Mouse (Mus musculus): Measurements from ENCODE around the gene Dcaf11. TPM values are rescaled to one million over a fixed set of nuclear protein-coding genes. Genes with fewer than 3 reads are reported as not detected.

Gene Dcaf11
- polyA plus RNA-seq, 1 experiment from 2014 or later, result 66.2 TPM

- peaks cover 17% of the 10 kb centered on the region for H3K4me1 ChIP-seq (replicated peaks)
- ATAC-seq (replicated peaks; ENCODE audit: insufficient number of reproducible peaks, insufficient read depth, low FRiP score, low read depth), result no peak
- no peaks in the 10 kb centered on the region for H3K27me3 ChIP-seq
- H3K4me3 ChIP-seq, result no peak overlapping the region
- H3K4me2 ChIP-seq, result no peak overlapping the region
- WGBS, result 26% methylated on average over 5 of the region's 5 CpGs
- H3K9ac ChIP-seq, result no peak overlapping the region
- no peak overlapping the region; the same call in 1 of the 2 replicates for H3K27ac ChIP-seq
- H3K9me3 ChIP-seq (replicated peaks), result no peaks in the 10 kb centered on the region
- H3K36me3 ChIP-seq, result no peaks in the 10 kb centered on the region
These were observed 2.8 kb upstream of the Dcaf11 start for GRCm38 (mm10) chr14:55557003-55557402.

- no peaks in the 10 kb centered on the region for H3K9me3 ChIP-seq (replicated peaks)
- no peak for ATAC-seq (replicated peaks; ENCODE audit: insufficient number of reproducible peaks, insufficient read depth, low FRiP score, low read depth)
- no peaks in the 10 kb centered on the region for H3K36me3 ChIP-seq
- 73% methylated on average over 3 of the region's 3 CpGs for WGBS
- H3K27ac ChIP-seq, result peak overlapping the region; percentile 12; the same call in 1 of the 2 replicates
- peaks cover 21% of the 10 kb centered on the region for H3K4me1 ChIP-seq (replicated peaks)
- H3K4me2 ChIP-seq, result no peak overlapping the region
- H3K9ac ChIP-seq, result no peak overlapping the region
- H3K4me3 ChIP-seq, result no peak overlapping the region
- no peaks in the 10 kb centered on the region for H3K27me3 ChIP-seq
These were observed 2.2 kb upstream of the Dcaf11 start for GRCm38 (mm10) chr14:55557587-55557986.

GRCm38 (mm10) chr14:55558740-55559448, 912 bp upstream of the Dcaf11 start:
- Histone ChIP-seq H3K9ac (no peak overlapping the region), H3K4me2 (peak overlapping the region; percentile 66), H3K27ac (peak overlapping the region; percentile 99), H3K9me3 (replicated peaks) (no peaks in the 10 kb centered on the region), H3K36me3 (peaks cover 6% of the 10 kb centered on the region; the same call in 1 of the 2 replicates), H3K4me1 (replicated peaks) (peaks cover 21% of the 10 kb centered on the region), H3K4me3 (0 out of 2 replicates have a peak overlapping the region, but pooled peaks have one; percentile 73), H3K27me3 (no peaks in the 10 kb centered on the region)
- no peak for ATAC-seq (replicated peaks; ENCODE audit: insufficient number of reproducible peaks, insufficient read depth, low FRiP score, low read depth)
- 53% methylated on average over 6 of the region's 6 CpGs for WGBS

GRCm38 (mm10) chr14:55560202-55561073, 632 bp downstream of the Dcaf11 start, which contains the start of gene A730061H03Rik:
TSS of gene A730061H03Rik (minus strand) at chr14:55560406.
- Histone ChIP-seq H3K9ac (peak within 1 kb of the TSS; percentile 81), H3K9me3 (replicated peaks) (no peaks in the 10 kb centered on the region), H3K27me3 (no peaks in the 10 kb centered on the region), H3K36me3 (peaks cover 20% of the 10 kb centered on the region), H3K4me3 (peak within 1 kb of the TSS; percentile 73), H3K27ac (peak within 1 kb of the TSS; percentile 99), H3K4me1 (replicated peaks) (peaks cover 21% of the 10 kb centered on the region), H3K4me2 (peak within 1 kb of the TSS; percentile 66)
- under 1% methylated on average over 51 of the region's 51 CpGs for WGBS
- ATAC-seq (replicated peaks; ENCODE audit: insufficient number of reproducible peaks, insufficient read depth, low FRiP score, low read depth), result peak; percentile 95

- H3K4me2 ChIP-seq, result no peak overlapping the region
- peaks cover 34% of the 10 kb centered on the region for H3K36me3 ChIP-seq
- no peak overlapping the region for H3K27ac ChIP-seq
- H3K27me3 ChIP-seq, result no peaks in the 10 kb centered on the region
- H3K9ac ChIP-seq, result no peak overlapping the region
- 86% methylated on average over 10 of the region's 10 CpGs for WGBS
- H3K4me3 ChIP-seq, result no peak overlapping the region
- H3K4me1 ChIP-seq (replicated peaks), result peaks cover 21% of the 10 kb centered on the region
- ATAC-seq (replicated peaks; ENCODE audit: insufficient number of reproducible peaks, insufficient read depth, low FRiP score, low read depth), result no peak
- H3K9me3 ChIP-seq (replicated peaks), result no peaks in the 10 kb centered on the region
These were observed 2.1 kb downstream of the Dcaf11 start for GRCm38 (mm10) chr14:55561860-55562259.

GRCm38 (mm10) chr14:55563249-55563648, 3.4 kb downstream of the Dcaf11 start:
- 83% methylated on average over 11 of the region's 11 CpGs for WGBS
- H3K27ac ChIP-seq, result no peak overlapping the region
- peaks cover 17% of the 10 kb centered on the region for H3K4me1 ChIP-seq (replicated peaks)
- no peak overlapping the region for H3K4me3 ChIP-seq
- no peak overlapping the region for H3K9ac ChIP-seq
- no peaks in the 10 kb centered on the region for H3K9me3 ChIP-seq (replicated peaks)
- ATAC-seq (replicated peaks; ENCODE audit: insufficient number of reproducible peaks, insufficient read depth, low FRiP score, low read depth), result no peak
- H3K4me2 ChIP-seq, result no peak overlapping the region
- H3K27me3 ChIP-seq, result no peaks in the 10 kb centered on the region
- H3K36me3 ChIP-seq, result peaks cover 48% of the 10 kb centered on the region

- no peak for ATAC-seq (replicated peaks; ENCODE audit: insufficient number of reproducible peaks, insufficient read depth, low FRiP score, low read depth)
- H3K4me1 ChIP-seq (replicated peaks), result peaks cover 20% of the 10 kb centered on the region
- H3K9ac ChIP-seq, result no peak overlapping the region
- no peaks in the 10 kb centered on the region for H3K27me3 ChIP-seq
- peaks cover 57% of the 10 kb centered on the region for H3K36me3 ChIP-seq
- no peak overlapping the region for H3K27ac ChIP-seq
- H3K4me3 ChIP-seq, result no peak overlapping the region
- 88% methylated on average over 3 of the region's 3 CpGs for WGBS
- H3K4me2 ChIP-seq, result no peak overlapping the region
- H3K9me3 ChIP-seq (replicated peaks), result no peaks in the 10 kb centered on the region
These were observed 5.9 kb downstream of the Dcaf11 start for GRCm38 (mm10) chr14:55565748-55566147.

- 77% methylated on average over 3 of the region's 3 CpGs for WGBS
- H3K4me1 ChIP-seq (replicated peaks), result peaks cover 9% of the 10 kb centered on the region
- H3K4me2 ChIP-seq, result no peak overlapping the region
- no peaks in the 10 kb centered on the region for H3K9me3 ChIP-seq (replicated peaks)
- H3K4me3 ChIP-seq, result no peak overlapping the region
- no peak for ATAC-seq (replicated peaks; ENCODE audit: insufficient number of reproducible peaks, insufficient read depth, low FRiP score, low read depth)
- no peaks in the 10 kb centered on the region for H3K27me3 ChIP-seq
- no peak overlapping the region for H3K9ac ChIP-seq
- H3K27ac ChIP-seq, result no peak overlapping the region
- peaks cover 57% of the 10 kb centered on the region for H3K36me3 ChIP-seq
These were observed 7.7 kb downstream of the Dcaf11 start for GRCm38 (mm10) chr14:55567496-55567895.

GRCm38 (mm10) chr14:55570588-55570987, 10.8 kb downstream of the Dcaf11 start:
- ATAC-seq (replicated peaks; ENCODE audit: insufficient number of reproducible peaks, insufficient read depth, low FRiP score, low read depth), result no peak
- no peaks in the 10 kb centered on the region for H3K9me3 ChIP-seq (replicated peaks)
- H3K4me1 ChIP-seq (replicated peaks), result peaks cover 24% of the 10 kb centered on the region
- WGBS, result 71% methylated on average over 2 of the region's 2 CpGs
- H3K4me2 ChIP-seq, result no peak overlapping the region
- peaks cover 35% of the 10 kb centered on the region for H3K36me3 ChIP-seq
- no peak overlapping the region for H3K4me3 ChIP-seq
- peak overlapping the region; percentile 39 for H3K27ac ChIP-seq
- H3K9ac ChIP-seq, result no peak overlapping the region
- H3K27me3 ChIP-seq, result no peaks in the 10 kb centered on the region

- ATAC-seq (replicated peaks; ENCODE audit: insufficient number of reproducible peaks, insufficient read depth, low FRiP score, low read depth), result no peak
- Histone ChIP-seq H3K9ac (no peak overlapping the region), H3K27ac (no peak overlapping the region), H3K4me3 (no peak overlapping the region), H3K36me3 (peaks cover 24% of the 10 kb centered on the region), H3K4me2 (no peak overlapping the region), H3K27me3 (no peaks in the 10 kb centered on the region), H3K9me3 (replicated peaks) (no peaks in the 10 kb centered on the region), H3K4me1 (replicated peaks) (peaks cover 34% of the 10 kb centered on the region)
These were observed 12.0 kb downstream of the Dcaf11 start for GRCm38 (mm10) chr14:55571760-55572159.

- H3K4me3 ChIP-seq, result peak within 1 kb of the TSS; percentile 51
- ATAC-seq (replicated peaks; ENCODE audit: insufficient number of reproducible peaks, insufficient read depth, low FRiP score, low read depth), result peak; percentile 62
- peaks cover 47% of the 10 kb centered on the region for H3K4me1 ChIP-seq (replicated peaks)
- peak within 1 kb of the TSS; percentile 98 for H3K27ac ChIP-seq
- H3K9ac ChIP-seq, result peak within 1 kb of the TSS; percentile 65
- H3K9me3 ChIP-seq (replicated peaks), result no peaks in the 10 kb centered on the region
- WGBS, result 40% methylated on average over 8 of the region's 8 CpGs
- H3K36me3 ChIP-seq, result peaks cover 6% of the 10 kb centered on the region; the same call in 1 of the 2 replicates
- no peaks in the 10 kb centered on the region for H3K27me3 ChIP-seq
- peak within 1 kb of the TSS; percentile 64 for H3K4me2 ChIP-seq
These were observed 15.5 kb downstream of the Dcaf11 start, which contains the start of gene Fitm1 for GRCm38 (mm10) chr14:55575302-55575701. TSS of gene Fitm1 (plus strand) at chr14:55575617.

Measured in heart, embryonic 15.5 days (tissue).